Mouse (Mus musculus) myocyte (in vitro differentiated cells): Measurements from ENCODE around the gene Vmn1r55.

ENCODE experiments used
- CEBPB ChIP-seq: IDR thresholded peaks from 2 replicates; pipeline ENCODE4 v1.6.1; 2011; ENCODE audit warnings: mild to moderate bottlenecking, moderate library complexity; ENCODE audit not compliant: poor library complexity, insufficient read depth, severe bottlenecking
- MAX ChIP-seq: IDR thresholded peaks from one replicate; pipeline ENCODE4 v1.6.1; 2011; ENCODE audit warnings: low read depth, mild to moderate bottlenecking, control low read depth
- MYOD1 ChIP-seq, 3 experiments: IDR thresholded peaks; one replicate each; pipeline ENCODE4 v1.6.1; 2011; ENCODE audit warnings: control low read depth in 2 of 3, low read depth in 2 of 3, mild to moderate bottlenecking in 2 of 3, moderate library complexity in 1 of 3; ENCODE audit not compliant: insufficient read length in 2 of 3, control insufficient read depth in 1 of 3
- MYOG ChIP-seq, 3 experiments: IDR thresholded peaks; one replicate each; pipeline ENCODE4 v1.6.1; 2011; ENCODE audit warnings: control low read depth in 2 of 3, low read depth in 2 of 3, mild to moderate bottlenecking in 2 of 3; ENCODE audit not compliant: insufficient read length in 2 of 3, control insufficient read depth in 1 of 3, insufficient read depth in 1 of 3
- POLR2A ChIP-seq: IDR thresholded peaks from one replicate; pipeline ENCODE4 v1.6.1; 2011; ENCODE audit warnings: low read depth, mild to moderate bottlenecking, control low read depth, moderate library complexity; ENCODE audit not compliant: insufficient read length
- SRF ChIP-seq: IDR thresholded peaks from one replicate; pipeline ENCODE4 v1.6.1; 2011; ENCODE audit warnings: low read depth; ENCODE audit not compliant: control insufficient read depth, insufficient read length
- TCF3 ChIP-seq: IDR thresholded peaks from one replicate; pipeline ENCODE4 v1.6.1; 2011; ENCODE audit warnings: low read depth, control low read depth; ENCODE audit not compliant: insufficient read length
- USF1 ChIP-seq: IDR thresholded peaks from one replicate; pipeline ENCODE4 v1.6.1; 2011; ENCODE audit warnings: low read depth, mild to moderate bottlenecking, control low read depth, moderate library complexity

DNA sequence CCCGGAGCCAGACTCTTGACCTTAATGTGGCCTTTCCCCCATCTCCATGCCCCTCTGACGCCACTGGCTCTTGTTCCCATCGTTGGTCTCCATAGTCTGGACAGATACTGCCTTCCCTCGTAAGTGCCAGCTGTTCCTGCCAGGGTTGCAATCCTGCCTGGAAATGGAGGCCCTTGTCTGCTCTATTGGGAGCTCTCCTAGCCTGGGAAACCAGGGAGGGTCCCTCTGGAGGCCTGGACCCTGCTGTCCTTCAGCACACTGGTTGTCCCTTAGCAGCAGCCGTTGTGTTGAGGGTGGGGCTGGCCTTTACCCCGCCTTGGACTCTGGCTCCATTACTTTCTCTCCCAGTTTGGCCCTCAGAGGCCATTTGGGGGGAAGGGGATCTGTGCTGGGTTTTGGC, 57.1 kb downstream of the Vmn1r55 start:
- TF ChIP-seq SRF (no peak), MAX (no peak), POLR2A (no peak), CEBPB (no peak), TCF3 (no peak), MYOG (IDR thresholded peaks at IDR 0.05; ENCODE audit: control insufficient read depth in 1 of 3, insufficient read depth in 1 of 3, insufficient read length in 2 of 3, low read depth in 2 of 3) (no peak), MYOD1 (IDR thresholded peaks at IDR 0.05; ENCODE audit: control insufficient read depth in 1 of 3, insufficient read length in 2 of 3, low read depth in 2 of 3) (no peak), USF1 (no peak)
